Mouse (Mus musculus): Measurements from ENCODE around the gene Lrch1.

GRCm38 (mm10) chr14:74941591-74941990 lies 6.1 kb downstream of the Lrch1 start:
- TF ChIP-seq POLR2A (IDR thresholded peaks at IDR 0.05; ENCODE audit: low read depth, low read length) (no peak), CTCF (conservative IDR thresholded peaks at IDR 0.05; ENCODE audit: insufficient read depth, insufficient read length, low read depth, low read length) (no peak)
